Mouse (Mus musculus) spleen, adult 2 months (tissue): ENCODE measurements around the gene Megf8.

Experiments used
- CTCF ChIP-seq: fragments of 200-500 bp; IDR thresholded peaks from 2 replicates; pipeline ENCODE4 v1.5.1; 2011; ENCODE audit warnings: mild to moderate bottlenecking, inconsistent platforms; ENCODE audit not compliant: insufficient read depth, insufficient read length, insufficient replicate concordance; ENCODE audit errors: extremely low read depth
- POLR2A ChIP-seq: fragments of 200-500 bp; IDR thresholded peaks from 2 replicates; pipeline ENCODE4 v1.6.1; 2011; ENCODE audit warnings: low read depth, low read length, inconsistent platforms

- no peak for TF ChIP-seq CTCF
- no peak for TF ChIP-seq POLR2A
Measured at GRCm38 (mm10) chr7:25381284-25381680, 64.3 kb downstream of the Megf8 start.
